Mouse (Mus musculus) WW6 (cell line): Measurements from ENCODE around the gene Ppm1b.

Experiments
- DNase-seq: peaks from one replicate; pipeline ENCODE4 v3.0.0-alpha.2; 2013; ENCODE audit warnings: low read depth, low spot score

The Ppm1b gene

GRCm38 (mm10) chr17:84957487-84958259 is 1.1 kb downstream of the Ppm1b start:
- DNase-seq, result peak; percentile 95

GRCm38 (mm10) chr17:84958411-84958911 is 1.9 kb downstream of the Ppm1b start:
- no peak for DNase-seq

DNA sequence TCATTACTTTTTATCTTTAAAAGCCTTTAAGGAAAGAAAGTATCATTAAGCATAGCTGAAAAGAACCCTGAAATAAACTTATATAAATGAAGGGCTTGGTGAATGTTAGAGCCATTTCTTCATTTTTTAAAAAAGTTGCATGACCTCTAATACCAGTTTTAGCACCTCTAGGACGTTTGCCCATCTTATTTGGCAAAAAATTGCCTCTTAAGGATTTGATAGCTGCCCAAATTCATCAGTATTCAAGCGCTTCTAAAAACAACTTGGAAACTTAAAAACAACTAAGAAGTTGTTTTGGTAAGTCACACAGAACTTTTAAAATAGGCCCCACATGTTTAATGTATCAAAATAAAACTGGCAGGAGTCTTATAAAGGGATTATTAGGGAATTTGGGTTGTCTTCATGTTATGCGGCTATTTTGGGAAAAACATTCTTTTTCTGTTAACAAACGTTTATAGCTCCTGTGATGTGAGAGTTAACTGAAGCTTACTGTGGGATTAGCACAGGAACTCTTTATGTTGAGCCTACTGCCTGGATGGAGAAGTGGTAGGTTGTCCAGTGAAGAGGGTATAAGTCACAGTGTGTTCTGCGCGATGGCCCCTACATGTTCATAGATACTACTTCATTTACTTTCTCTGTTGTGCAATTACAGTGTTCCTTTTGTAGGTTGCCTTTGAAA is 2.6 kb downstream of the Ppm1b start:
- no peak for DNase-seq

DNA sequence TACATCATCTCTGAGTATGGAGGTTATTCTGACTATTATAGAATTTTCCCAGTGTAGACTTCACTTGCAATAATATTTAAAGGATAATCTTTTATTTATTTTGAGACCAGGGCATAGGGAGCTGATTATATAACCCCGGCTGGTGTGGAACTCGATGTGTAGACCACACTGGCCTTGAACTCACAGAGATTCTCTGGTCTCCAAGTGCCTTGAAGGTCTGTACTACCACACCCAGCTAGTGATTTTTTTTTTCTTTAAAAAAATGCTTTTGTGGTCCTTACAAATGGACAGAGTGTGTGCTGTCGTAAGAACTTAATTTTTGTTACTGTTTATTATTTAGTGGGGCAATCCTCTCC is 3.1 kb downstream of the Ppm1b start:
- no peak for DNase-seq

DNA sequence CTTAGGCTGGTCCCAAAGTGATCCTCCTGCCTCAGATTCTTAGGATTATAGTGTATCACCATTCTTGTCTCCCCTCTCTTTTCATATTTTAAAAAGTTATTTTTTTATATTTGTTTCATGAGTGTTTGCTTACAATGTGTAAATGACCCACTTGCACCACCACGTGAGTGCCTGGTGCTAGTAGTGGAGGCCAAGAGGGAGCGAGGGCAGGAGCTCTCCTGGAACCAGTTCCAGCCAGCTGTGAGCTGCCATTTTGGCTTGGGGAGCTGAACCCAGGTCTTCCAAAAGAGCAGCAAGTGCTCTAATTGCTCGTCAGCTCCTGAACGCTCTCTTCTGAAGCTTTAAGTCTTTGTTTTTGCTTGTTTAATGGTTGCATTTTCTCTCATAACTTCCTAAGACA is 3.6 kb downstream of the Ppm1b start:
- peak; percentile 43 for DNase-seq

DNA sequence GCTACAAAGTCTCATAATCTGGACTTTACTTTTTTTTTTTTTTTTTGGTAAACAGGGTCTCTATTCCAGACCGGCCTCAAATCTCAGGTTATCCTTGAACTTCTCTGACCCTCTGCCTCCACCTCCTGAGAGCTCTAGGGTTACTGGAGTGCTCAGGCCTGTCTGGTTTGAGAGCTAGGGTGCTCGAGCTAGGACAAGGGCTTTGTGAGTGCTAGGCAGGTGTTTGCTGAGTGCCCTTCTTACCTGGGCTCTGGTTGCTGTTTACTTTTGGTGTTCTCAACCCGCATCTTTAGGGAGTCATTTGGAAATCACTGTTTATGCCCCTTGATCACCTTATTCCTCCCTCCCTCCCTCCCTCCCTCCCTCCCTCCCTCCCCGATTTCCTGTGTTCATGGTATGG is 5.5 kb downstream of the Ppm1b start:
- no peak for DNase-seq

DNA sequence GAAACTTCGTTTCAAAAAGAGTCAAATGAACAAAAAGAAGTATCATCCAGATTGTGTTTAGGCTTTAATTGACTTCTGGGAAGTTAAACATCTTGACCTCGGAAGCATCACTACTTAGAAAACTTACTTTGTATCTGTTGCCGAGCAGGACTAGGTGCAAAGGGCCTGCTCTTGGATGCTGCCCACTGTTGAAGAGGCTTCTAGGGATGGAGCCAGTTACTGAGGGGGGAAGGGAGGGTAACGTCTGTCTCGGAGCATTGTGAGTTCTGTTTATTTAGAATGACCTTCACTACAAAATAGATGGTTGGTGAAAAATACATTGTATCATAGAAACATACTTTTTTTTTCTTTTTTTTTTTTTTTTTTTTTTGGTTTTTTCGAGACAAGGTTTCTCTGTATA is 7.1 kb downstream of the Ppm1b start:
- no peak for DNase-seq

DNA sequence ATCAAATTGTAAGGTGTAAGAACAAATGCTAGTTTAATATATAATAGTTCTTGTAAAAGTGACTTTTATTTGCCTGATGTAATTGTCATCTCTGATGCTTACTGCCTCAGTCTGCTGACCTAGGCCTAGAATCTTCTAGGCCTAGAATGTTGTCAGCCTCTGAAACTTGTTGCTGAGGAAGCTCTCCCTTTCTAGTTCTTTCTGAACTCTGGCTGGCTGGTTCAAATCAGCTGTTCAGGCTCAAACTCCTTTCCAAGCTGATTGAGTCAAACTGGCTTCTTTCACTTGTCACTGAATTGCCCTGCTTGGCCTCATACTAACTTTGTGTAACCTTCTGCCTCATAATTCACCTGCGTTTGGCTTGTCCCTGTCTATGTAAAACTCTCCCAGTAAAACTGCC is 9.7 kb downstream of the Ppm1b start:
- DNase-seq, result no peak

- no peak for DNase-seq
Observed at GRCm38 (mm10) chr17:84967045-84967444, 10.5 kb downstream of the Ppm1b start.

DNA sequence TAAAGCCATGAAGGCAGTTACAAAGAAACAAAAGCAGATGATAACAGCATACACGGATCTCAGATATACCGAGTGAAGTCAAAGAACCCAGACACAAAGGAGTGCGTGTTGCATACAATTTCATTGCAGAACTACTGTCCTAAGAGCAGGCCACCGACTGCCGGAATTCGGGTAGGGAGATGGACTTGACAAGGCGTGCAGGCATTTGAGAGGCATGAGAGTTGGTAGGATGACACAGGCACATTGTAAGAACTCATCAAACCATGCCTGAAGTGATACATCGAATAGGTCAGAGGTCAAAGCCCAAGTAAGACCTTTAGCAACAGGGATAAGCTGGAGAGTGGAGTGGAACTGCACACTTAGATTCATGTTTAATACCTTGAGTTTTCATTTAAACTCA is 13.4 kb downstream of the Ppm1b start:
- DNase-seq, result no peak

DNA sequence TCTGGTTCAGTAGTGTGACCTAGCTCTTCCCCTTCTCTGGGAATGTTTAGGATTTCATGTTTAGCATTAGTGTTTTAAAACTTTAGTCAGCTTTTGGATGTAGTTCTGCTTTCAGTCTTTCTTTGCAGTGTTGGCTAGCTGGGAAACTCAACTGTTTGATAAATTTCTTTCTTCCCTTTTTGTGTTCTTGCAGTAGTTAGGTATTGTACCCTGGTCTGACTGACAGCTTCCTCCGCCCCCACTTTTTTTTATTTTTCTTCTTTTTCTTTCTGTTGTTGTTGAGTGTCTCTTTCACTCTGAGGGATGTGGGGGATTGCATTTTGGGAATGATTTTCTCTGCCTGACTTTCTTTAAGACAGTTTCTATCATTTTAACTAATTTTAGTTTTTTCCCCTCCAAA is 25.2 kb downstream of the Ppm1b start:
- no peak for DNase-seq

GRCm38 (mm10) chr17:84982735-84983134 is 26.2 kb downstream of the Ppm1b start:
- no peak for DNase-seq

DNA sequence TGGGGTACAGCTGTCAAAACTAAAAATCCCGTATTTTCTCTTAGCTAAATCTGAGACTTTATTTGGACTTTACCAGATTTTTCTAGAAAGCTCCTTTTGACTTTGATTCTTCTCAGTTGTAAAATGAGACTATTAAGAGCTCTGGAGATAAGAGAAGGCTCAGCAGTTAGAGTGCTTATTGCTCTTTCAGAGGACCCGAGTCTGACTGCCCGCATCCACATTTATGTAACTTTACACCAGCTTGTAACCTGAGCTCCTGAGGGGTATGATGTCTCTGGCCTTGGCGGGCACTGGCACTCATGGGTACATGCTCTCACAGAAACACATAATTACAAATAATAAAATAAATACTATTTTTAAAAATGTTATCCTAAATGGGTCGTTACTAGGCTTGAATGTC is 29.8 kb downstream of the Ppm1b start:
- DNase-seq, result no peak

- DNase-seq, result no peak
Observed at GRCm38 (mm10) chr17:84987834-84988410, 31.4 kb downstream of the Ppm1b start.

- DNase-seq, result no peak
Observed at GRCm38 (mm10) chr17:84988514-84988913, 32.0 kb downstream of the Ppm1b start.

DNA sequence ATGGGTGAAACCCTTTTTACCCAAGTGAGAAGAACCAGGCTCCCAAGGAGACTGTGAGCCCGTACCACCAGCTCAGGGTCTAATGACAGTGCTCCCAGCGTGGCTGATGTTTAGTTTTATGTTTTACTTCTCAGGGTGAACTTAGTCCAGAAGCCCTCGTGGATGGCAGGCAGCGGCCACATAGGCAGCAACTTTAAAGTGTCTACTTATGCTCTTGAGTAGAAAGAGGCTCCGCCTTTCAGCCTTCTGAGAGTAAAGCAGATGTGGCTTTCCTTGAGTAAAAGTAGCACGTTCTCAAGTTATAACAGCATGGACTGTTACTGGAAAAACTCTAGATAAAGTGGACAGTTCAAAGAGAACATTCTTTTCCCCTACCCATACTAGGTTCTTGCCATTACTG is 39.3 kb downstream of the Ppm1b start:
- no peak for DNase-seq

- DNase-seq, result no peak
Observed at GRCm38 (mm10) chr17:84997639-84998038, 41.1 kb downstream of the Ppm1b start.

- DNase-seq, result no peak
Observed at GRCm38 (mm10) chr17:84999636-85000035, 43.1 kb downstream of the Ppm1b start.

- no peak for DNase-seq
Observed at GRCm38 (mm10) chr17:85013485-85013884, 56.9 kb downstream of the Ppm1b start.

- DNase-seq, result no peak
Observed at GRCm38 (mm10) chr17:85014632-85015031, 58.1 kb downstream of the Ppm1b start.

GRCm38 (mm10) chr17:85018344-85018743 is 61.8 kb downstream of the Ppm1b start:
- DNase-seq, result no peak

- DNase-seq, result no peak
Observed at GRCm38 (mm10) chr17:85018794-85019193, 62.3 kb downstream of the Ppm1b start.

DNA sequence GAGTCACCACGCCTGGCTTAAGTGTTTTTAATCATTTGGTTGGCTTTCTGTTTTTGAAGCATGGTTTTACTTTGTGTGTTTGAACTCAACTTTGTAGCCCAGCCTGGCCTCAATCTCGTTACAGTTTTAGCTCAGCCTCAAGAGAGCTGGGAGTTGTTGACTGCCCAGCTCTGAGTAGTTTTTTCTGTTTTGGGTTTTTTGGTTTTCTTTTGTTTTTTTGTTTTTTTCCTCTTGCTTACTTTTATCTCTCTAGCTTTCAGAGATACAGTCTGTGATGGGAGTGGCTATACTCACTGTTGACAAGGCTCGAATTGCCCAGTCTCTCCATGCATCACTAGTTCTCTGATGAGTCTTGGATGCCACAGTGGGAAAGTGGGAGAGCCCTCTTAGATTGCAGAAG is 63.8 kb downstream of the Ppm1b start:
- DNase-seq, result no peak
